Mouse (Mus musculus) liver, adult 2 months (tissue): Measurements from ENCODE around the gene Tbx6.

Source experiments
- CTCF ChIP-seq: fragments of 200-500 bp; IDR thresholded peaks from 2 replicates; pipeline ENCODE4 v1.5.1; 2011; ENCODE audit warnings: low read depth, low read length, control low read depth
- POLR2A ChIP-seq: fragments of 200-500 bp; IDR thresholded peaks from 2 replicates; pipeline ENCODE4 v1.6.1; 2011; ENCODE audit warnings: low read length, control low read depth; ENCODE audit not compliant: insufficient read depth; ENCODE audit errors: extremely low read depth

DNA sequence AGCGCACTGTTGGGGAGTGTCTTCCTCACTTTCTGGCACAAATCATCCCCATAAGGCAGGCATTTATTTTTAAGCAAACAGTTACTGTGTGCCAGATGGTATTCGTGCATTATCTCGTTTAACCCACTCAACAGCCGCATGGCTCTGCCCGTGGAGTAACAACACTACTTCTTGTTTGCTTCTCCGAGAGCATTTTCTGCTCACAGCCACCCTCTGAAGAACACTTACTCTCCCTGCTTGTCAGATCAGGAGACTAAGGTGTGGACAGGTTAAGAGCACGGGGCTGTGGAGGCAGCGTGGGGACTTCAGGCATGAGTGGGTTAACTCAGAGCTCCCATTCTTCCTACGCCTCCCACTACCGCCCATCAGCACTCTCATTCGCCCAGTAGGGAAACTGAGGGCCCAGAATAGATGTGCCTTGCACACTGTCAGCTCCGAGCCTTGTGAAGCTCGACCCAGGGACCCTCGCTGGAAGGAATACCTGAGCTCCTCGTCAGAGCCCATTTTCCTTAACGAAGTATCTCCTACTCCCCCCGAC lies 18.7 kb upstream of the Tbx6 start:
- TF ChIP-seq CTCF: no peak
- no peak for TF ChIP-seq POLR2A
